Mouse (Mus musculus) neutrophil, adult 5-6 weeks (primary cell): ENCODE measurements around the gene Tnfrsf11a. TPM values are rescaled to one million over a fixed set of nuclear protein-coding genes. Genes with fewer than 3 reads are reported as not detected.
"Not testable (repeated sequence)": the region's sequence is repeated elsewhere in the genome, so short reads cannot be mapped to it uniquely, and the experiment has no call there.

Source experiments
- ATAC-seq: fragments of 151-379, 151-347 bp; 2 replicates; pipeline ENCODE4 v1.8.0; 2017; ENCODE audit warnings: mild to moderate bottlenecking, moderate TSS enrichment; ENCODE audit not compliant: insufficient number of reproducible peaks, poor library complexity, low FRiP score, severe bottlenecking; ENCODE audit errors: extremely low read depth
- total RNA-seq: library from RNA; stranded (forward); fragments of 200-1000 nt; gene quantifications from 2 replicates; pipeline ENCODE4 v1.2.3, GENCODE M21; 2017

Gene Tnfrsf11a
- 0.47 and 0.61 TPM in 2 replicates for total RNA-seq

DNA sequence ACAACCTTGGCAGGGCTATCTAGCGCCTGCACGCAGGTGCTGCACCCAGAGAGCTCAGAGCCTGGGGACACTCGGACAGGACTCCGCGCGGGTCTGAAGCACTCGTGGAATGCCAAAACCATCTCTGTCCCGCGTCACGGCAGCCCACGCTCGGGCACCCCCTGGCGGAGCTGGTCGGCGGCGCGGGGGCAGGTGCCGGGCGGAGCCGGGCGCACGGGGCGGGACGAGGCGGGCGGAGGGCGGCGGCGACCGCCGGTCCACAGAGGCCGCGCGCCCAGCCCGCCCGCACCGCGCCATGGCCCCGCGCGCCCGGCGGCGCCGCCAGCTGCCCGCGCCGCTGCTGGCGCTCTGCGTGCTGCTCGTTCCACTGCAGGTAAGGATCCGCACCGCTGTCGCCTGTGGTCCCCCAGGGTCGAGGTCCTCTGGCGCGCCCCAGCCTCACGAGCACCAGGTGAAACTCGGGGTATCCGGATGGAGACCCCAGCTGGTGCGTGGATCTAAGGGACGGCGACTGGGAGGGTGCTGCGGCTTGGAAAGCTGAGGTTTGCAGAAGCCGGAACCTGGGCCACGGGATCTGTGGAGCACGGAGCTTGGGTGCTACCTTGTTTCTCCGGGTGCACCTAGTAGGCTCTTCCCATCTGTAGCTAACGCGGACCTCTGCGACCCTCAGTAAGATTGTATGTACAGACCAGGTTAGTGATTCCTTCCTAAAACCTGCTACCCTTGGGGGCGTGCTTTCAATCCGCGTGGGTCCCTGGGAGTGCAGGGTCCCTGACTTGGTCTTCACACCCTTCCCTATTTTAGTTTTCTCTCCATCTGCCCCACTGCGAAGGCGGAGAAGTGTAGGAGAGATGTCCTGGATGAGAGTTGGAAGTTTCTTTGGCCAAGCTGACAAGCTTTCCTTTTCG, at the start of gene Tnfrsf11a:
TSS of gene Tnfrsf11a (plus strand) at position 262 of the 908 bp plus-strand sequence.
- ATAC-seq = no peak

DNA sequence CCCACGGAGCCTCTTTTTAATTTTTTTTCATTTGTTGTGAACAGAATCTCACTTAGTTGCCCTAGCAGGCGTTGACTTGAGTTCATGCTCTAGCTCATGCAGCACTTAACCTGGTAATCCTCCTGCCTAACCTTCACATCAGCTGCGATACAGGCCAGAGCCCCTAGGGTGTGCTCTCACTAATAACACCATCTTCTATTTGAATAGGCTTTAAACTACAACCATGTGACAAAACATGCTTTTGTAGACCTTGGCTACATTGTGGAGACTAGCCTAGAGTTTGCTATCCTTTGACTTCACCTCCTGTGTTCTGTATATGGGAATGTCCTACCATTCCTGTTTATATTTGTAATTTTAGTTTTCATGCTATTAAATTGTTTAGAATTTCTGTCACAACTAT, 45.2 kb upstream of the Tnfrsf11a start:
- ATAC-seq = no peak

DNA sequence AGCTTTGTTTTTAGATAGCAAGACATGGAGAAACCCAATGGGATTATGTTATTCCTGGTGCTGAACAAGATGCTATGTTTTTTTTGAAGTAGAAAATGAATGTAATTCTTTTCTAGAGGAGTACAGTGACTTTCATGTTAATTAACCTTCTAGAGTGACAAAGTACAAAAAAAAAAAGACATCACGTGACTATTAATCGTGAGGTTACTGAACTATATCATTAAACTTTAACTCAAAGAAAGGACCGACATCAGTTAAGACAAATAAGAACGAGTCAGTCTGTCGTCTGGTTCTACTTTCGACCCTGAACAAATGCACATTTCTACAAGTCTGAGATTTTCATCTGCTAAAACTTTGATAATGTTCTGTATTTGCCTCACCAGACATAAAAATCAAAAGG, 42.2 kb upstream of the Tnfrsf11a start:
- ATAC-seq = no peak

DNA sequence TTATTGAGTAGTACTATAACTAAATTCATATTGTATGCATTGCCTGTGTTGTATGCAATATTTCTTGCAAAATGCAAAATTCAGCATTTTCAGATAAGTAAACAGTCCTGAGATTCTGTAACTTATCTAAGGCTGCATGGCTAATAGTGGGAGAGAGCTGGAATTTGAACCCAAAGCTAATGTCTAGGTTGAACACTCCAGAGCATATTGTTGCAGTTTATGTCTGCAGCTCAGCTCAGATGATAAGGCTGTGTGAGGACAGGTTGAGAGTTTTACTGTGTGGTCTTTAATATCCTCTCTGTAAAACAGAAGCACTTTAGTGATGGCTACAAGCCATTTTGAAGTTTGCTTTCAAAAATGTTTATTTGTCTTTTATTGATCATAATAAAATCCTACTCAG, 41.0 kb upstream of the Tnfrsf11a start:
- ATAC-seq = no peak

DNA sequence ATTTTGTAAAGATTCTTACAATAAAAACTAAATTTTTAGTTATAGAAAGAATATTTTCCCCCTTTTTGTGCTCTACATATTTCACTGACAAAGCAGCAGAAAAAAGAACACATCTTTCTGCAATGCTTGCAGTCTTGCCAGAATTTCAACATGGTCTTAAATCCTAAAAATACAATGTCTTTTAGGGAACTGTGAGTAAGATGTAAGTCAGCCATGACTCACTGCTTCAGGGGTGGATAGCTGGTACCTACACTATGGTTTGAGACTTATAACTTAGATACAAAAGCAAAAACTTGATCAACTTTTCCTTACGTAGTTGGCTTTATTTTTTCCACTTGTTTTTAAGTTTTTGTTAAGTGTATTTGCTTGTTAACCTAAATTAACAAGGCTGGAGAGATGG, 38.0 kb upstream of the Tnfrsf11a start:
- ATAC-seq = no peak

DNA sequence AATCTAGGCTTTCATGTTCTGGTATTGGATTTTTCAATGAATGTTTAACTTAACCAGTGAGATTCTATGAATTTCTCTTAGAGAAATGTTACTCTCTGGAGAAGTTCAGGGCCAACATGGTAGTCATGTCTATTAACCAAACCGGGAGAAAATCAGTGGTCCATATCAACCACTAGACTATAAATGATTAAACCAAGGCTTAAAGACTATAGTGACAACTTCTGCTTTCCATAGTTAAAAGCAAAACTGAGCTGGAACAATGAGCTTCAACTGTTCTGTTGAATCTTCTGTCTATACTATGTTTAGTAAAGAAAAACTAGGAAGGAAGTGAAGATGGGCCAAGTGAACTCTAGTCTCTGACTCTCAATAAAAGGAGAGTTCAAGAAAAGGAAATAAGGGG, 34.1 kb upstream of the Tnfrsf11a start:
- ATAC-seq = no peak

DNA sequence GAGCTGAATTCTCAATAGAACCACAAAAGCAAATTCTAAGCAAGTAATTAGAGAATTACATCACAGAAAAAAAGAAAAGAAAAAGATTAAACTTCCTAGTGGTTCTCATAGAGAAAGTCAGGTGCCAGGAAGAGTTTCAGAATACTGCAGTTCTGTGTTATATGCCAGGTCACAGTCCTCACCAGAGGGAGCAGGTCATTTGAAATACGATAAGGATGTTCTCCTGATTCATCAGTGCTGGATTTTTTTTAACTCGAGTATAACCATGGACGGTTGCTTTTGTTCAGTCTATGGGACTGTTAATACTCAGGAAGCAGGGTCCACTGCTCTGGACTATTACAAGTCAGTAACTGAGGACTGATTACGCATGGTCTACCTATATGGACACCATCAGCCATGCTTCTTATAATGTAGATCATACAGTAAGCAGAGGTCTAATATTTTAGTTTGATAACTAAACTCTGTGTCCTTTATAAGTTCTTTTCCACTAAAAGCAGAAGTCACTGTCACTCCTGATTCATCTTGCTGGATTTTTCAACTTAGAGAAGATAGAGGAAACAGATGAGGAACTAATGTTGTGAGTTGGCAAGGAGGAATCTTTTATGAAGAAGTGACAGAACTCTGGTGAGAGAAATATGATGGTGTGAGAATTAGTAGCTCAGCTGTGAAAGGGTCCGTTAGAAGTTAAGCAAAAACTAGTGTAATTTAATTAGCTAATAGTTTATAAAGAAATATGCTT, 33.5 kb upstream of the Tnfrsf11a start:
- no peak for ATAC-seq

DNA sequence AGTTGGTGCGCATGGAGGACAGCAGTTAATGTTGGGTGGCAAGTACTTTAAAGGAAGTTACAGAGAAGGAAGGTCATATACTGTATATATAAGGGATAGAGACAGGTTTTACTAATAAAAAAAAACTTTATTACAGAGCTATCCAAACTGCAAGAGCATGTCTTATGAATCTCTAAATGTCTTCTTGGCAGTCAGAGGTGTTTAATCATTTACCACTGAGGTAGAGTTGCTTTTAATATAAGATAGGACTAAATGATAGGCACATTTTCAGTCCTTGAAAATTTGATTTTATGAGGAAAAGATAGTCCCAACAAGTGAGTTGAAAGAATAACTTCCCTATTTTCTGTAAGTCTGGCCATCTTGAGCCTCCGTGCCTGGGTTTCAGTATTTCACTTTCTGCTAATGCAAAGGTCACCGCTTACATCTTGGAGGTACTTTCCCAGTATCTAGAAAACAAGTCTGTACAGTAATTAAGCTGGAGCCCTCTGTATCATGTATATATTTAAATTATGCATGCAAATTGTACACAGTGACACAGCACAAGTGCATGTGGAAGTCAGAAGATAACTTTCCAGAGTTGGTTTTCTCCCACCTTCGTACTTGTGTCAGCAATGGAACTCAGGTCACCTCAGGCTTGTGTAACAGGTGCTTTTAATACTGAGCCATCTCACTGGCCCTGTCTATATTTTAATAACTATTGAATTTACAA, 32.3 kb upstream of the Tnfrsf11a start:
- ATAC-seq = no peak

DNA sequence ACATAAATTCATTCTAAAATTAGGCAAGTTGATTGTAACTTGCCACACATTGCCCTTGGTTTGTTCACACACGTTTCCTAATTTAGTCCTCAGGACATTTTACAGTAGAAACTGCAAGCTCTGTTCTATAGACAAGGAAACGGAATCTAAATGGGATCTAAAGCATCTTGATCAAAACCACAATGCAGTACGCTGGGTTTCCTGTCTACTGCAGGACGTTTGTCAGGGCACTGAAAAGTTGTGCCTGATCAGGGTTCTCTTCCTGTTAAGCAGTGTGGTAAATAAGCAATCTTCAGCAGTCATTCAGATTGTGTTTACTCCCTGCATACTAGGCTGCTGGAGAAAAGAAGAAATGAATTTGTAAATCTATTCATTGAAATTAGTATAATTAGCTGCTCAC, 28.3 kb upstream of the Tnfrsf11a start:
- ATAC-seq = no peak

DNA sequence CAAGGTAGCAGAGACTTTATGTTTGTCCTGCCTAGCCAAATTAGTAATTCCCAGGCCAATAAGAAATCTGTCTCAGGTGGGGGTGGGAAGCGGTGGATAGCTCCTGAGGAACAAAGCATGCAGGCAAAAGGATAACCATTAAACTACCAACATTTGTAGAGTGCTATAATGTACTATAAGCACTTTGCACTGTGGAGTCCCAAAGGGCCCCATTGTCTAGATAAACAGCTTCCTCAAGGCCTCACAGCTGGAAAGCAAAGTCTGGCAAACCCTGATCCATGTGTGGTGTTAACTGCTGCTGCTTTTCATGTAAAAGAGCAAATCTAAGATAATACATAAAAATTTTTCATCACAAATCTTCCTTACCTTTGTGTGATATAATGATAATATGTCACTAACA, 27.6 kb upstream of the Tnfrsf11a start:
- no peak for ATAC-seq

DNA sequence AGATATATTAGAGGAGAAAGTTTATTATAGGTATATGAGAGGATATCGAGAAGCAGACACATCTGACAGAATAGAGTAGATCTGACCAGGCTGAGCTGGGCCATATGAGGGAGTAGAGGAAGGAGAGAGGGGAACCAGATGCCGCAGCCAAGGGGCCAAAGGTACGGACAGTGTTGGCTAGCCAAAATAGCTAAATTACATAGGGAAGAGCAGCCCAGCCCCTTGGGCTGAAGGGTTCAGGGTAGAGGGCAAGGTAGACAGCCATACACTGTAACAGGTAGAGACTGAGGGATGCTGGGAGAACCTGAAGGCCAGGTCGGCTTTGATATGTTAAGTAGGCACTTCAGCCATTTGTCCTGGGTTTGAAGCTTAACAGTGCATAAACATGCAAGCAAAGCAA, 21.7 kb upstream of the Tnfrsf11a start:
- ATAC-seq = no peak

DNA sequence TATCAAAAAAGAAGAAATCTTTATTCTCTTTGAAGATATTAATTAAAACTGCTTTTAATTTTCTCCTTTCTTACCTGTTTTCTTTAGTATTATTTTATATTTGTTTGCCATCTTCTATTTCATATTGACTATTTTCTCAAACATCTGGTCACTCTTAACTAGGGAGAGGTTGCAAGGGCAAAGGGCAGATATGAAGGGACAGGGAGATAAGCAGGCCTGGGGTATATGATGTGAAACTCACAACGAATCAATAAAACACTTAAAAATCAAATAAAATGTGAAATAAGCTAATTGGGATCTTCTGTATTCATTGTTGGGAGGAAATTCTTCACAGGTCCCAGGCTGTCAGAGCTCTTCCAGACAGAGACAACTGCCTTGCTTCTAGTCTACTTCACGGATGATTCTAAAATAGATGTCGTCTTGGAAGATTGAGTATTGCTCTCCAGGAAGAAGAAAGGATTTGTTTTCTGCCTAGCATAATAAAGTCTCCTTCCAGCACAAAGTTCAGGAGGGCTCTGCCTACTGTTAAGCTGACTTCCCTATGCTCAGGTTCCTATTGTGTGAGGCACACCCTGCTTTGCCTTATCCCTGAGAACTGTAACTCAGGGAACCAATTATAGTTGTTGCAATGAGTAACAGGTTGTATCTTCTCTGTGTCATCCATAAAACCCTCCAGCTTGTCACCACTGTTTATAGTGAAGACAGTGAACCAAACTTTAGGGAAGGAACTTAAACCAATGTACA, 20.9 kb upstream of the Tnfrsf11a start:
- no peak for ATAC-seq

DNA sequence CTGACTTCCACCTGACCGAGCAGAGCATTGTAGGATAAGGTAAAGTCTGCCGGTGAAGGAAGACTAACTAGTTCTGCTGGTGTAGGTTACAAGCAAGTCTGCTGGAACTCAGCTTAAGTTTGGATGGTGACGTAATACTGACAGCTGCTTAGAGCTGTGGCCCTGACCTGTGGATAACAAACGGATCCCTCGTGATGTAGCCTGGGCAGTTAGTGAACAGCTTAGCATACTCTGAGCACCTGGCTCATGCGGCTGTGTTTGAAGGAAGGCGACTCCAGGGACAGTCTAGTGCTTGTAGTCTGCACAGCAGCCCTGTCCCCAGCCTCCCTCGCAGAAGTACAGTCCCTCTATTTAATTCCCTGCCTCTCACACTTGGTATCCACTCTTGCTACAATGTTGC, 14.9 kb upstream of the Tnfrsf11a start:
- no peak for ATAC-seq

DNA sequence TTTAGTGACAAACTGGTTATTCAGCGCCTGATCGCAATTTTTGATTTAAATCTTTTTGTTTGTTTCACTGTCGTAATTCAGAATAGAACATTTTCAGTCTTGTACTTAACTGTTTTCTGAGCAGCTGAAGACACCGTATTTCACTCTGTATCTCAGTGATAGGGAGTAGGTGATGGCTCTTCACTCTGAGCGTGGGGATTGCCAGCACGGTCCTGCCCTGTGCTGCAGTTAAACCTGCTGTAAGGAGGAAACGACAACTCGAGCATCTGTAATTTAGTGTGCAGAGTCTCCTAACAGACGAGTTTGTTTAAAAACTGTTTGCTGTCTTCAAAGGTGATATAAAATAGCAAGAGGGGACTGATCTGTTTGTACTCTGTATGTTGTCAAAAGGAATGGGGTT, 14.4 kb upstream of the Tnfrsf11a start:
- not testable (repeated sequence) for ATAC-seq

DNA sequence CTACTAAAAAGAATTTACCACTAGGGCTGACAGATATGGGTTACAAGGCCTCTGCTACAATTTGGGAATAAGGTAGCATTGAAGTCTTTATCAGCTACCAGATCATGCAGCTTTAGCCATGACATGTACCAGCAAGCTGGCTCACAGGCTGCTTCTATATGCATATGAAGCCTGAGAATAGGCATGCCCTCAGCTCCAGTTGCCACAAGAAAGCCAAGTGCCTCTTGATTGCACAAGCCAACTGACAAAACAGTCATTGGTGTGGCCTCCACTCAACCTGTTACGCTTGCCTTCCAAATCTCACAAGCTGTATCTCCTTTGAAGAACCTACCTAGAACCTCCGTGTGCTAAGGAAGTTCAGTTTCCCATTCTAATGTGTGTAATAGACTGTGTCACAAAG, 12.1 kb upstream of the Tnfrsf11a start:
- no peak for ATAC-seq

DNA sequence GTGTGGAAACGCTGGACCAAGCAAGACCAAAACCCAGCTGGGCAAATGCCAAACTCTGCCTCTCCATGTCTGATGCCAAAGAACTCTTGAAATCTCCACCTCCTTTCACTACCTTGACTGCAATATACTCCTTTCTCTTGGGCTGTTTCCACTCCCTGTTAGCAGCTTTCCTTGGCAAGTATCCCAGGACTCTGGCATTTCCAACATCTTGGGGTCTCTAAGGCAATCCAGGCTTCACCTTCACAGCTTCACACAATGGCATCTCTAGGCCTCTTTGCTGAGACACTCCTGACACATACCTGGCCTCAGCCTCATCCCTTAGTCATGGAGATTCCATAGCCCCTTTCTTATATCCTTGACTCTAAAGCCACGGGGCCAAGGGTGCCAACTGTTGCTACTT, 9.8 kb upstream of the Tnfrsf11a start:
- ATAC-seq = no peak

DNA sequence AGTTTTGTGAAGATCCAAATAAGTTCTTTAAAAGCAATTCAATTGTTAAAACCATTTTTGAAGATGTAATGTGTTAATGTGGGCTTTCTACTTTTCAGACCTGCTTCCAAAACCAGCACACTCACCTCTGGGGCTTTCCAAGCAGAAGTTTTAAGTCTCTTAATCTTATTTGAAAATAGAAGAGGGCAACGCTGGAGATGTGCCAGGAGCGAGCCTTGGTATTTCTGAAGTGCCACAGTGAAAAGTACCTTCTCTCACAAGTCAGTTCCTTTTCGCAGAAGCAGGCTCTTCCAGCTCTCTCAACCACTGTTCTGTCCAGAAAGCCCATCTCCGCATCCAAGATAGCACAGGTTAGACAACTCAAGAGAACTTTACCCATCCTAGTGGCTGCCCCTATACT, 4.1 kb upstream of the Tnfrsf11a start:
- ATAC-seq = no peak

DNA sequence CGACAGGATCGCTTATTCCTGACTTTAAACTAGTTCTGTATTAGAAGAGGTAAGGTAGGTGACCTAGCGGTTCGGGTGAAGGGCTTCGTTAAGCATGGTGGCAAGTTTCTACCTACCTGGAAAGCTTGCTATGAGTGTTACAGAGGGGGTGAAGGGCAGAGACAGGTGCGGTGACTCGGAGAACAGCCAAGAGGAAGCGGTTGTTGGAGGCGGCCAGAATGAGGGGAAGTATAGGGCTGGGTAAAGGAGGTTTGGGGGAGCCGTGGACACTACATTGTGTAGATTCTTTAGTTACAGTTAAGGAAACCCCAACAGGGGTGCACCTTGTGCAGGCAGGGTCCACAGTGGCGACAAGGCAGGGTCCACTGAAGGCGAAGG, 450 bp upstream of the Tnfrsf11a start:
- no peak for ATAC-seq
